Mouse (Mus musculus): ENCODE measurements at regions not wholly inside any gene's neighbourhood (a gene's known extent, or its start where the extent isn't known, plus 50 kb on each side); places are given as distances from the start of the nearest gene placed in this dataset.

GRCm38 (mm10) chr15:97460360-97460719 is 213.3 kb upstream of the Amigo2 start:
- no peak for DNase-seq (ENCODE audit: low spot score)

GRCm38 (mm10) chr15:97459606-97460359 is 212.7 kb upstream of the Amigo2 start:
- no peak for DNase-seq (ENCODE audit: low spot score)

- peak; percentile 84 for DNase-seq (ENCODE audit: low spot score)
These were observed 211.7 kb upstream of the Amigo2 start for GRCm38 (mm10) chr15:97458748-97459221.

DNA sequence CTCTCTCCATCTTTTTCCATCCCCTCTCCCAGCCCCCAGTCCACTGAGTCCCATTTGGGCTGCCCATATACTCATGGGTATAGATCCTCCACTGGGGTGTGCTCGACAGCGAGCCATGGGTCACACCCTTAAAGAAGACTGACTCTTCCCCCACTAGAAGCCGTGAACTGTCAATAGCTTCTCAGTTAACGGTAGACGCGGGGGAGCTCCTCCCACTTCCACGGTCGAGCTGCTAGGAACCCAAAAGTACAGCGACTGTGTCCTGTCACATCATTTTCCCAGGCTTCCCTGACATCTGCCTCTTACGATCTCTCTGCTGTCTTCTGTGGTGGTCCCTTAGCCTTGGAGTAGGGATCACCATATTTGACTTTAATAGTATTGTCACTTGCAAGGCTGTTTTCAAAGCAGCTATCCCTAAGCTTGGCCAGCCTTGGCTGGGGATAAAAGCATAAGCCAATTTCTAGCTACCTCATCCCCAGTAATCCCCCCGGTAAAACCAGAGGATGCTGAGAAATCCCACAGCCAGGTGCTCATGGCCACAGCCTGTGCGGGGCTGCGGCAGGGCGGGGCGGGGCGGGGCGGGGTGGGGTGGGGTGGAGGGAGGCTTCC is 211.2 kb upstream of the Amigo2 start:
- peak; percentile 61 for DNase-seq (ENCODE audit: low spot score)

DNA sequence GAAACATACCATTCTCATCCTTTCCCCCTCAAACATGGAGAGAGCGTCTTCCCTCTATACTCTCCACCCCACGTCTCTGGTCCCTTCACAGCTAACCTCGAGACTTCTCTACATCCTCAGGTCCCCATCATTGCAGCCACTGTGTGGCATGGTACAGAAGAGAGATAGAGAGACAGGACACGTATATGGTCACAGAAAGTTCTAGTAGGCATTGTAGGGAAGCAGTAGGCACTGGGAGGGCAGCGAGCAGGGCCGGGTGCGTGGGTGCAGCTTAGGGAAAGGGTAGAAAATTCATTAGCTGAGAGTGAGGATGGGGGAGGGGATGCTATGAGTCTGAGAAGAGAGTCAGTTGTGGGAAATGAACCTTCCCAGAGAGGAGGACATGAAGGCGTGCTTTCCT is 210.4 kb upstream of the Amigo2 start:
- DNase-seq (ENCODE audit: low spot score): no peak

DNA sequence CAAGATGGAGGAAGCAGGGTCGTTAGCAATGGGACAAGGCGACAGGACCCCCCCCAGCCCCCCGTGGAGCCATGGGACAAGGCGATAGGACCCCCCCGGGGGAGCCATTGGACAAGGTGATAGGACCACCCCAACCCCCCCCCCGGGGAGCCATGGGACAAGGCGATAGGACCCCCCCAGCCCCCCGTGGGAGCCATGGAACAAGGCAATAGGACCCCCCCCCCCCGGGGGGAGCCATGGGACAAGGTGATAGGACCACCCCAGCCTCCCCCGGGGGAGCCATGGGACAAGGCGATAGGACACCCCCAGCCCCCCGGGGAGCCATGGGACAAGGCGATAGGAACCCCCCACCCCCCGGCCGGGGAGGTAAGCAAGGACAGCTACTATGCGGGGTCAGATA is 209.9 kb upstream of the Amigo2 start:
- no peak for DNase-seq (ENCODE audit: low spot score)

- DNase-seq (ENCODE audit: low spot score): peak; percentile 56
These were observed 208.6 kb upstream of the Amigo2 start for GRCm38 (mm10) chr15:97455672-97456071.

- DNase-seq (ENCODE audit: low spot score): no peak
These were observed 202.6 kb upstream of the Amigo2 start for GRCm38 (mm10) chr15:97449724-97450123.

DNA sequence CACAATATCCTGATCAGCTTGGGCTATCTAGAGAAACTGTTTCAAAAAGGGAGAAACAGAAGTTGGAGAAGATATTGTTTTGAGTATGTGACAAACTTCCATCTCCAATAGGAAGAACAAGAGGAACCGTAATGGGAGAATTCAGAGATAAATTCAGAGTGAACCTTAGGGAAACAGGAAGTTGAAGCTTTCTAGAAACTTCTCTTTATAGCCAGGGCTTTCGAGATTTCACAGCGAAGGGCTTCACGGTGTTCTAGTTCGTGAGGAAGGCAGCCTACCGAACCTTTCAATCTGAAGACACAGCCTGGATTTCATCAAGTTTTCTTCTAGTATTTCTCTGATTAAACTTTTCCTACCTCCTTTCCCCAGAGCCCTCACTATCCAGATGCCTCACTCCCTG is 201.9 kb upstream of the Amigo2 start:
- DNase-seq (ENCODE audit: low spot score): no peak

- DNase-seq (ENCODE audit: low spot score): no peak
These were observed 201.3 kb upstream of the Amigo2 start for GRCm38 (mm10) chr15:97448243-97448880.

GRCm38 (mm10) chr15:97446181-97446580 is 199.1 kb upstream of the Amigo2 start:
- DNase-seq (ENCODE audit: low spot score): no peak

GRCm38 (mm10) chr15:97438235-97438760 is 191.2 kb upstream of the Amigo2 start:
- DNase-seq (ENCODE audit: low spot score): no peak
